Mouse (Mus musculus) bone marrow macrophage, adult 2 months (primary cell): Measurements from ENCODE around the gene Gm5485. TPM values are rescaled to one million over a fixed set of nuclear protein-coding genes. Genes with fewer than 3 reads are reported as not detected.

Source experiments
- H3K27ac ChIP-seq: 2 replicates; pipeline ENCODE4 v1.5.1; 2012; ENCODE audit warnings: low read depth, low read length; ENCODE audit not compliant: insufficient read depth
- H3K4me1 ChIP-seq: 2 replicates; pipeline ENCODE4 v1.6.1; 2012; ENCODE audit warnings: low read length; ENCODE audit not compliant: control insufficient read depth, insufficient read depth
- H3K4me3 ChIP-seq: 2 replicates; pipeline ENCODE4 v1.5.1; 2012; ENCODE audit warnings: mild to moderate bottlenecking, low read length, moderate library complexity; ENCODE audit not compliant: insufficient read depth
- CTCF ChIP-seq: IDR thresholded peaks from 2 replicates; pipeline ENCODE4 v1.5.1; 2012; ENCODE audit warnings: low read depth, mild to moderate bottlenecking, low read length, moderate library complexity
- POLR2A ChIP-seq: IDR thresholded peaks from 2 replicates; pipeline ENCODE4 v1.6.1; 2012; ENCODE audit warnings: mild to moderate bottlenecking, low read depth, low read length, borderline replicate concordance
- polyA plus RNA-seq: library from polyadenylated mRNA; stranded (reverse); fragments of >200 nt; gene quantifications from 2 replicates; pipeline ENCODE4 v1.2.4, GENCODE M21; 2012; ENCODE audit not compliant: missing spikeins, insufficient read depth, insufficient read length

Gm5485 gene
- polyA plus RNA-seq, 1 experiment, result not detected

DNA sequence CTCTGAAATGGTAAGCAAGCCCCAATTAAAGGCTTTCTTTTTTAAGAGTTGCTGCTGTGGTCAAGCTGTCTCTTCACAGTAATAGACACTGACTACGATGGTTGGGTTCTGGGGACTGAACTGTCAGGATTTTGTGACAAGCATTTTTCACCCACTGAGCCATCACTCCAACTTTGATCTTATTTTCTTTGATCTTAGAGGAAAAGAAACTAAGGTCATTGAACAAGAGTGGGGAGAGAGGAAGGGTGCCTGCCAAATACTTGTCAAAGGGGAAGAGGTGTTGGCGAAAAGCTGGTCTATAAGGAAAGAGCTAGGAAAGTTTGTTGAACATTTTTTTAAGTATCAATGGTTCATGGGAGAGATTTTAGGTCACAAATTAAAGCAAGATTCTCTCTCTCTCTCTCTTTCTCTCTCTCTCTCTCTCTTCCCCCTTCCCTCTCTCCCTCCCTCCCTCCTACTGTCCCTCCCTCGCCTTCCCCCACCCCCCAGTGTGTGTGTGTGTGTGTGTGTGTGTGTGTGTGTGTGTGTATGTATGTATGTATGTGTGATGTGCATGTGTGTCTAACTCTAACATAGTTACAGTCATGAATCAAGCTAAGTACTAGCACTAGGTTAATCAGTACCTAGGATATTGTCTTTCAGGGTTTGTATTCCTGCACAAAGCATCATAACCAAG is 28.5 kb downstream of the Gm5485 start:
- TF ChIP-seq POLR2A (no peak), CTCF (no peak)
- Histone ChIP-seq H3K4me3 (no peak overlapping the region), H3K4me1 (no peaks in the 10 kb centered on the region), H3K27ac (no peak overlapping the region)

DNA sequence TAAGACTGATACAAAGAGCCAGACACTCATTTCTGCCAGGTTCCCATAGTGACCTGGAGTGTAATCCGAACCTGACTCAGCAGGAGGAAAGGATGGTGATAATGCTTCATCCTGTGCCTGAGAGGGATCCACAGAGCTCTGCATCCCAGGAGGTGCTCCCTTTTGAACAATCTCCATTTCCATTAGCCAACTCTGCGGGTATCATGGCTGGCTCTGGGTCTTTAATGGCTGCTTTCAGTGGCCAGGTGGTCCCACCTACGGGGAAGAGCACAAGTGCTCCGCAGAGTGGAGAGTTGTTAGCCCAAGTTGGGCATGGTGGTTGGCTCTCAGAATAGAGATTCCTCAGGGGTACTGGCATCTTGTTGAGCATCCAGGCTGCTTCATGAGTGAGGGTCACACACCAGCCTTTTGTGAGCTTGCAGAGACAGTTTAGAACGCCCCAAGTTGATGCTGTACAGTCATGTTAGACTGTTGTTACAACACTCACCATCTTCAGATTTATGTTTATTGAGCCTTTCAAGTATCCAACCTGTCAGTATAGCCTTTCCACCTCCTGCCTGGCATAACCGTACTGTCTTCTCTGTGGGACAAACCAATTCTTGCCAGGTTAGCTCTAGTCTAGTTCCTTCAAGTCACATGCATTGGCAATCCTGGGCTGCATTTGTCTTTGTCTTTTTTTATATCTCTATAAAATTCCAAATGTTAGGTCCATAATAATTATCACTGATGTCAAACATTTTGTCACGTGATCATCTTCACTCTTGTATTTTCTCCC is 38.3 kb downstream of the Gm5485 start:
- Histone ChIP-seq H3K4me1 (no peaks in the 10 kb centered on the region), H3K27ac (no peak overlapping the region), H3K4me3 (no peak overlapping the region)
- TF ChIP-seq CTCF, result no peak
- TF ChIP-seq POLR2A, result no peak

DNA sequence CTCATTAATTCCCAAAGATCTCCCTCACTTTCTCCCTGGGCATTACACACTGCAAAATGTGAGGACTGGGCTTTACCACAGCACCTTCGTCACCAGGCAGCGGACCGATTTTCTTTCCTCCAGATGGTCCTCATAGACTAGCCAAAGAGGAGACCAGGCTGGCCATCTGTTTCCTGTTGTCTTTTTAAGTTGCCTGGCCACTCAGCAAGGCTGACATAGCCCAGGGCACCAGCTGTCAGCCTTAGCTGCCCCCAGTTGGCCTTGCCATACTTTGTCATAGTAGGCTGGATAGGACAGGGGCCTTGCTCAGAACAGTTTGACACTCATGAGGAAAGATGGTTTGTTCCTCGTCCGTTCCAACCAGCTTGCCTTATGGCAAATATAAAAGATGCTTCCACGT is 39.8 kb downstream of the Gm5485 start:
- Histone ChIP-seq H3K4me3 (no peak overlapping the region), H3K4me1 (no peaks in the 10 kb centered on the region), H3K27ac (no peak overlapping the region)
- no peak for TF ChIP-seq POLR2A
- no peak for TF ChIP-seq CTCF

DNA sequence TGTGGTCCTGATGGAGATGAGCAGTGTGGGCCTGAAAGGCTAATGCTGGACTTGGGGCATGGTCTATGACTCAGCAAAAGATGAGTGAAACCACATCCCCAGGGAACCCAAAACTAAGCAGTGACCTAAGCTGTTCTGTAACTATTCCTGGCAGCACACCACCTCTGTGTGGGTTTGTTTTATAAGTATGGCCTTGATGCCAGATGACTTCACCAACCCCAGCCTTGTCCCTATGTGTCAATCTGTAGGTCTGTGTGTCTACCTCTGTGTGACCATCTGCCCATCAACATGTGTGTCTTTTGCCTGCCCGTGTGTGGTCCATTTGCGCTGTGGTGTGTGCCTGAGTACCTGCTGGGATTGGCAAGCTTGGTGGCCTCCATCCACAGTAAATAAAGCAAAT is 44.1 kb downstream of the Gm5485 start:
- Histone ChIP-seq H3K4me3 (no peak overlapping the region), H3K4me1 (no peaks in the 10 kb centered on the region), H3K27ac (no peak overlapping the region)
- TF ChIP-seq POLR2A (no peak), CTCF (no peak)

DNA sequence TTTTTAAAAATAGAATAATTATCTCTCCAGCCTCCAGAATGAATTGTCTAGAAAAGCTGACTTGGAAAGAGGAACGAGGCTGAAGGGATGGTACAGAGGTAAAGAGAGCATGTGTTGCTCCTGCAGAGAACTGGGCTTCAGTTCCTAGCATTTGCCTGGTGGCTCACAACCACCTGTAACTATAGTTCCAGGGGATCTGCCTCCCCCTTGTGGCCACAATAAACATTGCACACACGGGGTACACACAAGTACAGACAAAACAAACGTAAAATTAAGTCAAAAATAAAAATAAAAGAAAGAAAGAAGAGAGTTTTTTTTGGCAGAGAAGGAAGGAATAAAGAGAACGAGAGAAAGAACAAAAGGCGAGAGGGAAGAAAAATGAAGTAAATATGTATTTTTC is 45.4 kb downstream of the Gm5485 start:
- H3K4me3 ChIP-seq, result no peak overlapping the region
- no peaks in the 10 kb centered on the region for H3K4me1 ChIP-seq
- TF ChIP-seq CTCF (no peak), POLR2A (no peak)
- no peak overlapping the region for H3K27ac ChIP-seq

DNA sequence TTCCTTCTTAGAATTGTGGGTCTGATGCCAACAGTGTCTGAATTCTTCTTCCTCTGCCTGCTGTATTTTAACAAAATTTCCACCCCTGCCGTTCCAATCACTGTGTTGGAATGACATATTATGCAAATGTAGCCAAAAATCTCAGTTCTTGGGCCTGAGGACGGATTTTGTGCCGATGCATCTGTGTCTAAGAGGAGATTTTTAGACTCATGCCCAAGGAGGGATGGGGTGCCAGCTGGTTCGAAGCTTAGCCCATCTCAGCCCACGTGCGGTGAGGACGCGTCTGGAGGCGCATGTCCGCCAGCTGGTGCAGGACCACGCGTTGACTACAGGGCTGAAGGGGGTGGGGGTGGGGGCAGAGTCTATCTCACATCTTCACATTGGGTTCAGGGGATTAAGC is 51.3 kb downstream of the Gm5485 start:
- no peak overlapping the region for H3K4me3 ChIP-seq
- no peaks in the 10 kb centered on the region for H3K4me1 ChIP-seq
- H3K27ac ChIP-seq, result no peak overlapping the region
- TF ChIP-seq CTCF (no peak), POLR2A (no peak)

DNA sequence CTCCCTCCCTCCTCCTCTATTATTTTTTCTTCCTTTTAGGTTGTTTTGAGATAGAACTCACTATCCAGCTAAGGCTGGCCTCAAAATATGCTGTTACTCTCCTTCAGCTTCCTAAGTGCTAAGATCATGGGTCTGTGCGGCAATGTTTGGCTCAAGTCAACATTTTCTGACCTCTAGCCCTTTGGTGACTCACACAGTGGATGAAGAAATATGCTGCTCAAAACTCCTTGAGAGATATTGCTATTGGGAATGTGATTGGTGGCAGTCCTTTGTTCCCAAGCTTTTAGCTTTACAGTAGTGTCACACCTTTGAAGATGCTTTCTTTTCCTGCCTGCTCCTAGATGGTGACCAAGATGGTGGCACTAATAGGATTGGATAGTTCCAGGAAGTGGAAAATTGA is 55.8 kb downstream of the Gm5485 start:
- Histone ChIP-seq H3K4me3 (no peak overlapping the region), H3K27ac (no peak overlapping the region), H3K4me1 (no peaks in the 10 kb centered on the region)
- TF ChIP-seq POLR2A, result no peak

DNA sequence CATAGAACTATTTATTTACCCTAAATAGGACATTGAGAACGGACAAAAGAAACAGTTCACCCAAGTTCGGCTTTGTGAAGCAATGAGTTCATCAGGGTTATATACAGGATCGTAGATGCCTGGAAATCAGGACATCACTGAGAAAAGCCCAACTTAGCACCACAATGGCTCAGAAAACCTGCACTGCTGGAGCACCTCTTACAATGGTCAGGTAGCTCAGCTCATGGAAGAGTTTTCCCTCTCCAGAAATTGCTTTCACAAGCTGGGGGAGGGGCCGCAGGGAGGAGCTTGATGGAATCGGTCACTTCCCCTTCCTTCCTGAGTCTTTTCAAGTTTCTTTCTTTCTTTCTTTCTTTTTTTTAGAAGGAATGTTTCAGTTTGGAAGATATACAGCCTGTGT is 56.5 kb downstream of the Gm5485 start:
- TF ChIP-seq POLR2A (no peak), CTCF (no peak)
- H3K27ac ChIP-seq, result no peak overlapping the region
- no peaks in the 10 kb centered on the region for H3K4me1 ChIP-seq
- no peak overlapping the region for H3K4me3 ChIP-seq

Other genes starting within 250 kb of the Gm5485 start
- not detected in 2 replicates for gene Dppa4, start 128.7 kb downstream of the Gm5485 start, polyA plus RNA-seq
- gene Dppa2, start 108.5 kb downstream of the Gm5485 start, polyA plus RNA-seq, result not detected in 2 replicates
- not detected in 2 replicates for gene Morc1, start 18.8 kb upstream of the Gm5485 start, polyA plus RNA-seq